Mouse (Mus musculus): ENCODE results near the gene Slx1b.
"Not testable (repeated sequence)": the region's sequence is repeated elsewhere in the genome, so short reads cannot be mapped to it uniquely, and the experiment has no call there.

Slx1b gene

DNA sequence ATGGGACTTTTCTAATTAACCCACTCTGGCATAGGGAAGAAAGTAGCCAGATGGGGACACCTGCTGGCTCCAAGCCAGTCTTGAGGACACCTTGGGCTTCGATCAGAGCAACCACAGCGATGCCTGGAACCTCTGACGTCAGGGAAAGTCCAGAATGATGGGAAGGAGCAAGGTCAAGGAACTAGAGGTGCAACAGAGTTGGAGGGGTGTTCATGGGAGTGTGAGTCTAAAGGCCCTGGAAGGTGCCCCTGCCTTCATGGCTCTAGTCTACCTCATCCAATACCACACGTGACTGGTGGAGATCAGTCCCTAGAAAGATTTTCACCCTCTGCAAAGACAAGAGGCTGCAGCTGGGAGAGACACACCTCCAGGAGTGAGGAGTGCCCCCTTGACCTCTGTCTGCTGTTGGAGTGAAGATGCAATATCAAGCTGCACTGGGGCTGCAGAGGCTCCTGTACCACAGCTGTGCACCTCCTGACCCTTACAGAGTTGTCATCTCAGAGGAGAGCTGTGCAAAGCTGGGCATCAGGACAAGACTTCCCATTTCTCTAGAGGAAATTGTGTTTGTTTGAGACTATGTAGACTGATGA lies 18.9 kb downstream of the Slx1b start:
- no peak for DNase-seq (ENCODE audit: low spot score)

DNA sequence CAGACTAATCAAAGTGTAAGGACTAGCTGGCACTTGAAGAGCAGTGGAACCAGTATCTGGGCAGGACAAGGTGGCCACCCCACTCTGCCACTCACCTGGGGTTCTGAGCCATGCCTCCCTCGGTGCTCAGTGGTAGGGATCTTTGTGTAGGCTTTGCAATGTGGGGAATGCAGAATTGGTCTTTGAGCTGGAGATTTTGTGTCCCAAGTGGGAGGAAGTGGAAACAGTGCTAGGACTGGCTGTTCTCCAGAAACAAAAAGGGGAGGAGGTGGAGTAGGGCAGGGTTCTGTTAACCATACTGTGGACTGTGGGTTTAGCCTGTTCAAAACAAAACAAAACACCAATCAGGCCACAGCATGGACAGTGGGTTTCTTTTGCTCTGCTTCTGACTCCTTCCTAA lies 19.4 kb downstream of the Slx1b start, which contains the start of gene Sult1a1:
TSS of gene Sult1a1 (minus strand) at position 226 of the 400 bp plus-strand sequence.
- DNase-seq (ENCODE audit: low spot score) = no peak

DNA sequence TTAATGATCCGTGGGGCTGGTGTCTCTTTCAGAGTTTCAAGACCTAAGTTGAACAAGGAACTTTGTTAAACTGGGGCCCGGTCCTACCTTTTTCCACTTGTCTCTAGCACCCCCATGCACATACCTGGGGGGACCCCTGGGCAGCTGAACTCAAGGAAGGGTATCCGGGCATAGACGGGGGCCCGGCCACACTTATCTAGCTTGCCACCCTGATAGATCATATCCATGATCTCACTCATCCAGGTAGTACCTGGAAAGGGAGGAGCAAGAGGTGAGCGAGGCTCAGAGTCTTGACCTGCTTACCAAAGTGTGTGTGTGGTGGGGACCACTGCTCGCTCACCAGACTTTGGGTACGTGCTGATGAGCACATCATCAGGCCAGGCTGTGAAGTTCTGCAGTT lies 20.5 kb downstream of the Slx1b start:
- DNase-seq (ENCODE audit: low spot score) = no peak

DNA sequence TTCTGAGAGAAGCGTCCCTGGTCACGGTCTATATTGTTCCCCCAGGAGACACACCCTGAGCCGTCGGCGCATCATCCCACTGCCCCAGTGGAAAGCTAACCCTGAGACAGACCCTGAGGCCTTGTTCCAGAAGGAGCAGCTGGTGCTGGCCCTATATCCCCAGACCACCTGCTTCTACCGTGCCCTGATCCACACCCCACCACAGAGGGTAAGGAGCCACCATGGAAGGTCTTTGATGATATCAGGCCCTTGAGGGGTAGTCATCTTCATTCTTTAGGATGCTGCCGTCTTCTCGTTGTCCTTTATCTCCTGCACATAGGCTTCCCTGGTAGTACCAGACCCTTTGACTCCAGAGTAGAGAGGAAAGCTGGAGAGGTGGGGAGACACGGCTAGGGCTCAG lies 23.5 kb downstream of the Slx1b start:
- DNase-seq (ENCODE audit: low spot score) = no peak

DNA sequence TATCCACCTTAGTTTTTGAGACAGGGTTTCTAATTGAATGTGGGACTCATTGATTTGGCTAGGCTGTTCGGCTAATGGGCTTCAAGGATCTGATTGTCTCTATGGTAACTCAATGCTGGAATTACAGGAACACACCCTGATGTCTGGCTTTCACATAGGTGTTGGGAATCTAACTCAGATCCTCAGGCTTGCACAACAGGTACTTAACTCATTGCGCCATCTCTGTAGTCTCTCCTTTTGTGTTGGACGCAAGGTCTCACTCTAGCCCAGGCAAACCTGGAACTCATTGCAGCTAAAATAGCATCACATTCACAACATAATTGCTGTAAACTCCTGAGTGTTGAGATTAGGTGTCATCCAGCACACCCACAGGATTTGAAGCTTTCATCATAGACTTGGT lies 25.4 kb downstream of the Slx1b start:
- no peak for DNase-seq (ENCODE audit: low spot score)

DNA sequence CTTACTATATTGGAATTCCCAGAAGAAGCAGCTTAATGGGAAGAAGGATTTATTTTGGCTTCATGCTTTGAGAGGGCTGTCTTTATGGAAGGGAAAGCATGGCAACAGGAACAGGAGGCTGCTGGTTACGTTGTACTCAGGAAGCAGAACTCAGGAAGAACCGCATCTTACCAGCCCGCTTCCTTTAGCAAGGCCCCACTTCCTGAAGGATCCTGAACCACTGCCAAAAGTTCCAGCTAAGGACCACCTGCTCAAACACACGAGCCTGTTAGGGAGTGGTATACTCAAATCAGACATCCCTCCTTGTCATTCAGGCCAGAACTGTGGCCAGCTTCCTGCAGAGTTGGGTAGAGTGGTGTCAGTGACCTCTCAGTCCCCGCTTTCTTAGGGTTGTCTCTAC lies 27.1 kb downstream of the Slx1b start:
- DNase-seq (ENCODE audit: low spot score) = no peak

DNA sequence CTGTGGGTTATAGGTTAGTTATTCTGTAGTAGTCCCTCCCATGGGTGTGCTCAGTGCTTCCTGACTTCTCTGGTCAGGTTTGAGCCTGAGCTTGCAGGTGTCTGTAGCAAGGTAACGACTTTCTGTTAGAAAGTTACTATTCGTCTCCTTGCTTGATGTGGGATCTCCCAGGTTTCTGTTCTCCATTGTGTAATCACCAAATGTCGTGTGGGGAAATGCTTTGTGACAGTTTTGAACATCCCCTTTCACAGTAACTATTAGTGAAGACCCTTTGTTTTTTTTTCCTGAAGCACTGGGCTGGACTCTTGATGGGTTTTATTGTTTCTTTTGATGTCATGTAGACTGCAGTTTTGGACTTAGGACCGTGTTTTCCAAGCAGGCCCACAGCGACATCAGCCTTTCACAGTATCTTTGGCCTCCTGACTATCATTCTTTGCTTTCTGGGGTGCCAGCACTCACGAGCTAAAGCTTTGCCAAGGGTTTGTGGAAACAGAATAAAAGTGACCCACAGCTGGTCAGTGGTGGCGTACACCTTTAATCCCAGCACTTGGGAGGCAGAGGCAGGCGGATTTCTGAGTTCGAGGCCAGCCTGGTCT lies 28.0 kb downstream of the Slx1b start:
- no peak for DNase-seq (ENCODE audit: low spot score)

DNA sequence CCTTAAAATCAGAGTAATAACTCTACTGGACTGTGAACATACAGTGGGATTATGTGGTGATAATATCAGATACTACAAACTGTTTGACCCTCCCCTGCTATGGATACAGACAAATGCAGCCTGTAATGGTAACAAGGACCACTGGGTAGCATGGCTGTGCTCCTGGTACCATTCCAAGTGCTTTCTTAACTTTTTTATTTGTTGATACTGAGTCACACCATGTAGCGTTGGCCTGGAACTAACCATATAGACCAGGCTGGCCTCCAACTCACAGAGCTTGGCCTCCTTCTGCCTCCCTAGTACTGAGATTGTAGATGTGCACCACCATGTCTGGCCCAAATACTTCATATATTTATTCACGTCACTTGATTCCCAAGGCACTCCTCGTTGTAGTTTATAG lies 30.3 kb downstream of the Slx1b start:
- DNase-seq (ENCODE audit: low spot score) = no peak

DNA sequence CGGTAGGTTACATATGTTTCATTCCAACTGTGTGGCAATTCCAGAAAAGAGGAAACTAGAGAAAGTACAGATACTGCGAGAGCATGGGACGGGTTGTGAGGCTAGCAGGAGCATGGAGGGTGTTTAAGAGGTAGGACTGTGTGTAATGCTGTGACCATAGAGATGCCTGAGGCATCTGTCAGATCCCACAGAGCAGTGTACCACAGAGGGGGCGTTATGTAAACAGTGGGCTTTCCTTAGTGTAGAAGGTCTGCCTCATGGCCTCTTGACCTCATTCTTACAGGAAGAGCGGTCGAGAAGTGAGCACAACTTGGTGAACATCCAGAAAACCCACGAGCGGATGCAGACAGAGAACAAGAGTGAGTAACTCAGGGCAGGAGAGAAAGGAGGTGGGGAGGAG lies 31.9 kb downstream of the Slx1b start:
- no peak for DNase-seq (ENCODE audit: low spot score)

DNA sequence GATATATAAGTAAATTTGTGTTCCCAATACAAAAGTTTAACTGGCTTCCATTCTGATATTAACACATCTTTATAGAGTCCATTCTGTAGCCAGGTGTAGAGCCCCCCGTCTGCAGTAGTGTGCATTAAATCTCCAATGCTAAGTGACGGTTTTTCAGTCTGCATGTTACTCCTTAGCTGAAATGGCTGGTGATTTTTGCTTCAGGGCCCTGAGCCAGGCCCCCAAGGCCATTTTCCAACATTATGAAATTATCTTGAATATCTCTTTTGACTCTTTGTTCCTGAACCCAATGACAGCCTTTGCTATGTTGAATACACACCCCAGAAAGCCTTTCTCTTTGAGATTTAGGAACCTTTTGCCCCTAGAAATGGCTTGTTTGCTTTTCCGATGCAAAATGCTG lies 35.8 kb downstream of the Slx1b start:
- no peak for DNase-seq (ENCODE audit: low spot score)

DNA sequence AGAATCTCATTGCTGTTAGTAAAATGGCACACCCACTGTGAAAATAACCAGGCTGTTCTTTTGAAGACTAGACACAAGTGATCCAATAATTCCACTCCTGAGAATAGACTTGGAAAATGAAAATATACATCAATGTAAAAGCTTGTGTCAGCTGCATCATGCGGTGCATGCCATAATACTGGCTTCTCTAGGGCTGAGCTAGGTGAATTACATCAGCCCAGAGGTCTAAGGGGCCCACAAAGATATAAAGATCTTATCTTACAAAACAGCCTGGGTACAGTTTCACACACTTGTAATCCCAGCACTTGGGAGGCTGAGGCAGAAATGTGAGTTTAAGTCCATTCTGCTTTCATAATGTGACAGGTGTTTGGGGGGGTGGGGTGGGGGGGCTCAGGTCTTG lies 38.1 kb downstream of the Slx1b start:
- no peak for DNase-seq (ENCODE audit: low spot score)

DNA sequence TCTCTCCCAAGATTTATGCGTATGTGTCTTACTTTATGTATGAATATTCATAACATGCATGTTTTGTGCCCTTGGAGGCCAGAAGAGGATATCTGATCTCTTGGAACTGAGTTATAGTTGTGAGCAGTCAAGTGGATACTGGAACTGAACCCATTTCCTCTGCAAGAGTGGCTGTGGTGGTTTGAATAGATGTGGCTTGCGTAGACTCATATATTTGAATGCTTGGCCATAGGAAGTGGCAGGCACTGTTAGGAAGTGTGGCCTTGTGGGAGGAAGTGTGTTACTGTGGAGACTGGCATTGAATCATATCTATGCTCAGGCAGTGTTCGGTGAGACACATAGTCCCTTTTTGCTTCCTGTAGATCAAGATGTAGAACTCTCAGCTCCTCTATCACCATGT lies 39.9 kb downstream of the Slx1b start:
- no peak for DNase-seq (ENCODE audit: low spot score)

DNA sequence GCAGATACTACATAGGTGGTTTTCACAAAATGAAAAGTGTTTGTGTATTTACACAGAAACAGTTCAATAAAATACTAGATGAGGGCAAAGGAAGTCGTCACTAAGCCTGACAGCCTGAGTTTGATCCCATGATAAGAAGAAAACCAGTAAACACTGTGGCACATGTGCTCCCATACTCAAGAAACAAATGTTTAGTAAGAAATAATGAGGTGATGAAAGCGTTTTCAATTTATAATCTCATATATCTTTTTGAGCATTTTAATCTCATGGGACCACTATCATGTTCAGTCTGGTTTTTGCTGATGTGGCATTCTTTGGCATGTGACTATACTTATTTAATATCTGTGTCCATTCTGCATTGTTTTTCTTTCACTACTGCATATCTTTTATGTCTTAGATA lies 41.6 kb downstream of the Slx1b start:
- no peak for DNase-seq (ENCODE audit: low spot score)

DNA sequence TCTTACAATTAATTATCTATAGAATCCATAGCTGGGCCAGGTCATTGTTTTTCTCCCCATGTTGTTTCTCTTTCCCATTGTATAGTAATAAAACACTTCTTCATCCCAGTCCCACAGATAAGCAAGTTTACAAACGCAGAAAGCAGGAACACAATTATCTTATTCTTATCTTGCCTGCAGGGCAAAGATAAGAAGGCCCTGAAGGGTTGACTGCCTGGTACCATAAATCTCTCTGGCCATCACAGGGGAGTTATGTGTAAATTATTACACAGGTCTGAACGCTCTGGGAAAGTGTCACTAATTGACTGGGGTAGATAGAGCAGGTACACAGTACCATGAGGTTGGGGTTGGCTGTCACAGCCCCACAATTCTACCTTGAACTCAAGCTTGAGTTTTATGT lies 44.7 kb downstream of the Slx1b start:
- no peak for DNase-seq (ENCODE audit: low spot score)

DNA sequence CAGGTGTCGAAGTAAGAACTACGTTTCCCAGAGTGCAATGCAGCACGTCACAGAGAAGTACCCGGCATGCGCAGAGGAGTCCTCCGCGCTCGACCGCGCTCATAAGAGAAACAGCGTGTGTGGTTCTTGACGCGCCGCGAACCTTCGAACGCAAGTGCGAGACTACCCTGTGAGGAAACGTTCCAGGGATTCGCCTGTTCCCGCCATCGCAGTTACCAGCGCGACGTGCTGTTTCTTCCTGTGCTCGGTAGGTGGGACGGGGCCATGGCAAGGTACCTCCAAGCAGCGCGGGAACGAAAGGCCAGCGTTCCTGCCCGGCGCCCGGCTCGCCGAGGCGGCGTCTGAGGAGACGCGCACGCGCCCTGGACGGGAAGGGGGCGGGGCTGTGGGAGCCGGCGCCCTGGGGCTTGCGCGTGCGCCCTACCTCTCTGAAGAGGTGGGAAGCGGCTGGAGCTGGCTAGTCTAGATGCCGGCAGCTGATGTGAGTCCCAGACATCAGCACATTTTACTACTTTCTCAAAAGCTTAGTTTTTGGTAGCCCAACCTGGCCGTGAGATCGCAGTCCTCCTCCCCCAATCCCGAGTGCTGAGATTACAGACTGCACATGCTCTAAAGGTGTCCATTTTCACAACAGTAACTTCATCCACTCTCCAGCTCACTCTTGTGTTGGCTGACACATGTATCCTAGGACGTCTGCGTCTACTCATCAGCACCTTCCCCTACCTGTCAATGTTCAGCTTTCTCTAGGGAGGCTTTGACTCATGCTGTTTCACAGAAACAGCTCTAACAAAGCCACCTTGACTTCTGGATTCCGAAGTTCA lies 46.1 kb downstream of the Slx1b start, which contains the start of gene Sgf29:
TSS of gene Sgf29 (plus strand) at position 79 of the 821 bp plus-strand sequence.
- peak; percentile 88 for DNase-seq (ENCODE audit: low spot score)

DNA sequence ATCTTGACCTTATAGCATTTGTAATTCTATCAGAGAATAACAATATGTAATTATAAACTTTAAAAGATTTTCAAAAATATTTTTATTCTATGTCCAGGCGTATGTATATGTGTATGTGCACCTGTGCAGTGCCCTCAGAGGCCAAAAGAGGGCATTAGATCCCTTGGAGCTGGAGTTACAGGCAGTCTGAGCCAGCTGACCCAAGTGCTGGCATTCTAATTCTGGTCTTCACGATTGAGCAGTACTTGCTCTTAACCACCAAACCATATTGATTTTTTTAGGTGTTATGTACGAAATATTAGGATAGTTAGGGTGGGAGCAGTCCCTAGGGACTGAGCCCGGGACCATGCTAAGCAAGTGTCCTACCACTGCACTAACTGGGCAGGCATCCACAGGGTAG lies 47.1 kb downstream of the Slx1b start:
- DNase-seq (ENCODE audit: low spot score) = no peak

DNA sequence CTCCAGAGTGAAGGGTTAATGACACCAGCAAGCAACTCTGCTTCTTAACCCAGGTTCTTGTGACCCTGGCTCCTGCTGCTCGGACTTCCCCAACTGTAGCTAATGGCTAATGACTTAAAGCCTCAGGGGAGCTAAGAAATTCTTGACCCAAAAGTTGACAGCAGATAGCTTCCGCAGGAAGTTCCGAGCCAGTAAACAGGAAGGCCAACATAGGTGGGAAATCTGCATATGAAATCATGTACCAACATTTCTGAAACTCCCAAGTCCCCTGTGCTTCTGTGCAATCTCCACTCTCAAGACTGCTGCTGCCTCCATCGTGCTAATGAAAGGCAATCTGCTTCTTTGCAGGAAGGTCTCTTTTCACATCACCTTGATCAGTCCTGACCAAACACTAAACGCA lies 49.9 kb downstream of the Slx1b start:
- DNase-seq (ENCODE audit: low spot score) = no peak

DNA sequence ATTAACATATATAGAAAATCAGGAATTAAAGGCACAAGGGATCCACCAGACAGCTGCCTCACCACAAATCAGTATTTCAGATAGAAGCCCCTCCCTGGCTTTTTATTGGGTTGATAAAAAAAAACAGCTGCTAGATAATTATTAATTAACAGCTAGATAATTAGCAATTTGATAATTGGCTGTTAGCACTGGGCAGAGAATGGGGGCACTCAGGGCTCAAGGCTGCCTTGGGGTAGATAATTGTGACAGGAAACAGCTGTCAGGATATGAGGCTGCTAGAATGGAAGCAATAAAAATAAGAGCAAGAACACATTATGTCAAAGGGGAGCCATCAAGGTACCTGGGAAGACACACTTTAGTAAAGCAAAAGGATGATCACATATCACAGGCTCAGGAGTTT lies 50.7 kb downstream of the Slx1b start:
- DNase-seq (ENCODE audit: low spot score) = no peak

DNA sequence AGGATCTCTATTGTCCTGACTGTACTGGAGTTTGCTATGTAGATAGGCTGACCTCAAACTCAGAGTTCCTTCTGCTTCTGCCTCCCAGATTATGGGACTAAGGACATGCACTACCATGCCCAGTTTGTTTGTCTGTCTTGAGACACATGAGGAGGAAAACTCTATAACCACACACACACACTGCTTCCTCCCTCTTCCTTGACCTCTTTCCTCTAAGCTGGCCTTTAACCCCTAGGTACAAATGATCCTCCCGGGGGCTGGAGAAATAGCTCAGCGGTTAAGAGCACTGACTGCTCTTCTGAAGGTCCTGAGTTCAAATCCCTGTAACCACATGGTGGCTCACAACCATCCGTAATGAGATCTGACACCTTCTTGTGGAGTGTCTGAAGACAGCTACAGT lies 51.2 kb downstream of the Slx1b start:
- DNase-seq (ENCODE audit: low spot score) = no peak

DNA sequence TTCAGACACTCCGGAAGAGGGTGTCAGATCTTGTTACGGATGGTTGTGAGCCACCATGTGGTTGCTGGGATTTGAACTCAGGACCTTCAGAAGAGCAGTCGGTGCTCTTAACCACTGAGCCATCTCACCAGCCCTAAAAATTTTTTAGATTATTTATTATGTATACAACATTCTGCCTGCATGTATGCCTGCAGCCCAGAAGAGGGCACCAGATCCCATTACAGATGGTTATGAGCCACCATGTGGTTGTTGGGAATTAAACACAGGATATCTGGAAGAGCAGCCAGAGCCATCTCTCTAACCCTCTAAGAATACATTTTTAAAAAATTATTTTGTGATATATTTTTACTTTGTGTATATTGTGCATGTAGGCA lies 52.4 kb downstream of the Slx1b start:
- DNase-seq (ENCODE audit: low spot score) = not testable (repeated sequence)

DNA sequence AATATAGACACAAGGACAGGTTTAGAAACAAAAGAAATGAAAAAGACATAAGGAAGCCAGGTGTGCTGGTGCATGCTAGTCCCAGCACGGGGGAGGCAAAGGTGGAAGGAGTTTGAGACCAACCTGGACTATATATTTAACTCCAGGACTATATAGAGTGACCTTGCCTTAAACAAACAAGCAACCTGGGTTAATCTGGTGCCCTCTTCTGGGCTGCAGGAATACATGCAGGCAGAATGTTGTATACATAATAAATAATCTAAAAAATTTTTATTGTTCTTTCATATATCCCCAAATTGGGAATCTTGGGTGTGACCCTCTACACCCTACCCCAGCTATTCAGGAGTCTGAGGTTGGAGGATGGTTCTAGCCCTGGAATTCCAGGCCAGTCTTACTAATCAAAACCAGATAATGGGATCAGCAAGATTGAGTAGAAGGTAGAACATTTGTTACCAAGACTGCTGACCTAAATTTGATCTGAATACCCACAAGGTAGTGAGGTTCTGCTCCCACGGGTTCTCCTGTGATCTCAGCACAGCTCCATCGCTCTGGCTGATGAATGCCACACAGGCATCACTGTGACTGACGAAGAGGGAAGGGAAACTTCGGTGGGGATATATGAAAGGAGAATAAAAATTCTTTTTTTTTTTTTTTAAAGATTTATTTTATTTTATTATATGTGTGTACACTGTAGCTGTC lies 52.9 kb downstream of the Slx1b start:
- no peak for DNase-seq (ENCODE audit: low spot score)
